Mouse (Mus musculus) gastrocnemius, postnatal 10 days (tissue): ENCODE data around the gene Hist1h2bk. TPM values are rescaled to one million over a fixed set of nuclear protein-coding genes. Genes with fewer than 3 reads are reported as not detected.
A peak's percentile ranks its signal among the peaks of the same experiment; 100 is the strongest.

Source experiments
- DNase-seq: peaks from one replicate; pipeline ENCODE4 v3.0.0; 2021; ENCODE audit warnings: mixed read lengths
- total RNA-seq, 2 experiments: library from RNA; stranded (reverse); gene quantifications; 2 replicates each; pipeline ENCODE4 v1.2.3; 2021

Hist1h2bk gene
- total RNA-seq, 2 experiments from 2014 or later: 209 to 249 TPM

DNA sequence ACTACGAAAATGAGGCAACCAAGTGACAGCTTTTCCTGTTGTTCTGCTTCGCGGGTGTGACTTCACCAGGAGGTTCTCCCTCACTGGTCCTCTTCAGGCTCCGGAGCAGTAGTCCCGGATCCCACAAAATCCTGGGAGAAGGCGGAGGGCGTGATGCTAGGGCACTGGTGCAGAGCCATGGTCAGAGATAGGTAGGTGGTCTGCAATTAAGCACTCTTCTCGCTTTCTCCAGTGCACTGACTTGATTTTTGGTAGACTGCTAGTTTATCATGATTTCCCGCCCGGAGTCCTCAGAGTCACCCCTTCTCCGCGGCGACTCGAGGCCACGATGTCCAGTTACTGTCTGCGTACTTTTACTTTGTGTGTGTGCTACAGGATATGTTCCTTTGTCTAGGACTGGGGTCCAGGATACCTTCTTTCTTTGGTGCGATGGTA is 21.2 kb upstream of the Hist1h2bk start:
- DNase-seq: no peak

- peak; percentile 45 for DNase-seq
Measured at GRCm38 (mm10) chr13:22015479-22016450, 19.9 kb upstream of the Hist1h2bk start.

GRCm38 (mm10) chr13:22019934-22020835 is 15.5 kb upstream of the Hist1h2bk start:
- no peak for DNase-seq

DNA sequence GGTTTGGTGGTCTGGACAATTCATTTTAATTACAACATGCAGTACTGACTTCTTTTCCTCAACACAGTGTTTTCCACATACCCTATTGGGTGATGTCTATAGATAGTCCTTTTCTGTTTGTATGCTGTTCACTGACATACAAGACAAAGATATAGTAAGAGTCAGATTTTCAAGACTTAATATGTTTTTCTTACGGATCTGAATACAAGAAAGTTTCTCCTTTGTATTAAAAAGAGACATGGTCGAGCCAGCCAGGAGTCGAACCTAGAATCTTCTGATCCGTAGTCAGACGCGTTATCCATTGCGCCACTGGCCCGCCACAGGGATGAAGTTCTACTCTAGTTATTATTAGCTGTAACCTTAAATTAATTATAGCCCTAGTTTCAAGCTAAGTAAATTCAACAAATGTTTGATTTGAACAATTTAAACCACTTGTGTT is 14.8 kb upstream of the Hist1h2bk start:
- DNase-seq: peak; percentile 43

DNA sequence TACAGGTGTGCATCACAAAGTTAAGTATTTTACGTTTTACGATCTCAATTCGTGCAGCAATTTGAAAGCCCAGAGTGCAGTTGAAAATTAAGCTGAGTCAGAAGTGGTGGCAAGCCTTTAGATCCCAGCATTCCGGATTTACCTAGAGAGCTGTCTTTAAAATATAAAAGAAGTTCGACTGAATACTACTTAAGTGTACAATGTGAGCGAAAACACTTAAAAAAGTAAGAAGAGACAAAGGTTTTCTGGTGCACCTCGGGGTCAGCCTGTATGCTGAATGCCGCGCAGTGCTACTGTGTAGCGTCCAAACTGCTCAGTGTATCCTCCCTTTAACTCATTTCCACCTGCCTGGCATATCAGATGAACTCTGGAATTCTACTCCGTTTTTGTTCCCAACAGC is 14.1 kb upstream of the Hist1h2bk start:
- DNase-seq: no peak

DNA sequence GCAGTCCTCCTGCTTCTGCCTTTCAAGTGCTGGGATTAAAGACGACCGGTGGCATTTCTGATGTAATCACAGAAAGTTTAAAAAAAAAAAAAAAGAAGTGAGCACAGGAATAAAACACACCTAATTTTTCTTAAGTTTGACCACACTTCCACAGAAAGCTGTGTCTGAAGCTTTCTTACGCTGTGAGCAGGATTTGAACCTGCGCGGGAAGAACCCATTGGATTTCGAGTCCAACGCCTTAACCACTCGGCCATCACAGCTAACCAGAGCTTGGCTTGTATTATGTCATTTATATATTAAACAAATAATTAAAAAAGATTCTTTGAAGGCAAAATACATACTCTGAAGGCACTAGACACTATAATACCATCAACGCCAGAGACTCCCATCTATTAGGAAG is 13.4 kb upstream of the Hist1h2bk start:
- peak; percentile 67 for DNase-seq

GRCm38 (mm10) chr13:22026058-22027031 is 9.3 kb upstream of the Hist1h2bk start:
- DNase-seq: peak; percentile 86

DNA sequence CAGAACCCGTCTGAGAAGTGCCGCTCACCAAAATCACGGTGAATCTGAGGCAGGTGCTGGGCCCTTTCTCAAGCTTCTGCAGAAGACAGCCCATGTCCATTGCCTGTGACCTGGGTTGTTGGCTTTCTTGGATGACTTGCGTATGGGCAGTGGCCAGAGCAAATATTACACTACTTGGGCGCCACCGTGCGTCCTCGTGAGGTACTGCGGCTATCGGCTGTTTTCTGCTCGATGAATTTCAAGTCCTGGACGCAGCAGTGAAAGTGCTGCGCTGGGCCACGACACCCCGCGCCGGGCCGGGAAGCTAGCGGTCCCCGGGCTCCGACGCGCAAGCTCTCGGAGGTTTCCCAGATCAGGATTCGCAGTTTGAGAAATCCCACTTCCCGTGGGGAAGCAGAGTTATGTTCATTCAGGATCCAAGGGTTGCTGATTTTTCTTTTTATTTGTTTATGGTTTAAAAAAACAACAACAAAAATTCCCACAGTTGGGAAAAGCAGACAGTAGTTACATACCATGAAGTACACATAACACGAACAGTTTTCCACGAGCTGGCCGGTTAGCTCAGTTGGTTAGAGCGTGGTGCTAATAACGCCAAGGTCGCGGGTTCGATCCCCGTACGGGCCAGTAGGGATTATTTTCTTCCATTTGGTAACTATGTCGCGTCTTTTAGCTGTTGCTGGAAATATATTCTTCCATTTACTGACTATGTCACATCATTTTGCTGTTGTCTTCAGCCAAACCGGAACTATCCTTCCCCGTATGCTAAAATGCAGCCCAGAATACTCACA is 6.8 kb upstream of the Hist1h2bk start:
- peak; percentile 95 for DNase-seq

DNA sequence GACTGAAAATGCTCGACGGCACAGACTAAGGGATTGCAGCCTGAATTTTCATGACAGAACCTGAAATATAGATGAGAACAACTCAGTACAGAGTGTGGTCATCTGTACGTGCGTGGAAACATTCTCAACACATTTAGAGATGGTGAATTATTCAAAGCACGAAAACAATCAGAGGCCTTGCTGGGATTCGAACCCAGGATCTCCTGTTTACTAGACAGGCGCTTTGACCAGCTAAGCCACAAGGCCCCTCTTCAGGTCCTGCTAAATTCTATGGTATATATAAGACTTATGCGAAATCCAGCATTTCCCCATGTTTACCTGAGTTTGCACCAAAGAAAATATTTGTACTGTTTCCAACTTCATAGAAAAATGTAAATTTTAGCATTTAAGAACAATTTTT is 5.7 kb upstream of the Hist1h2bk start:
- DNase-seq: no peak

DNA sequence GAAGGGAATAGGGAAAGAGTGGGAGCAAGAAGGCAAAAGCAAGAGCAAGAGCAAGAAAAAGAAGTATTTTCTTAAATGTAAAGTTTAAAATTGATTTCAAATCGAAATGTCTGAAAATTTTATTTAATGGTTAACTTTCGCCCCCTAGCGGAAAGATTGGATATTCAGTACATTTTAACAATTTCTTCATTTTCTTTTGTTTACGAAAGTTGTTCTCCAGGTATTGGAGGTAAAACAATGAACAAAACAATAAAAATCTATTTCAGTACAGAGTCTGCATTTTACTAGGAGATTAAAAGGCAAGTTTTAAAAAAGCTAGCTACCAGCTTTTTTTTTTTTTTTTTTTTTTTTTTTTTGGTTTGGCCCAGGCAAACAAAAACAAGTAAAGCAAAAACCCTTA is 5.2 kb upstream of the Hist1h2bk start:
- DNase-seq: no peak

DNA sequence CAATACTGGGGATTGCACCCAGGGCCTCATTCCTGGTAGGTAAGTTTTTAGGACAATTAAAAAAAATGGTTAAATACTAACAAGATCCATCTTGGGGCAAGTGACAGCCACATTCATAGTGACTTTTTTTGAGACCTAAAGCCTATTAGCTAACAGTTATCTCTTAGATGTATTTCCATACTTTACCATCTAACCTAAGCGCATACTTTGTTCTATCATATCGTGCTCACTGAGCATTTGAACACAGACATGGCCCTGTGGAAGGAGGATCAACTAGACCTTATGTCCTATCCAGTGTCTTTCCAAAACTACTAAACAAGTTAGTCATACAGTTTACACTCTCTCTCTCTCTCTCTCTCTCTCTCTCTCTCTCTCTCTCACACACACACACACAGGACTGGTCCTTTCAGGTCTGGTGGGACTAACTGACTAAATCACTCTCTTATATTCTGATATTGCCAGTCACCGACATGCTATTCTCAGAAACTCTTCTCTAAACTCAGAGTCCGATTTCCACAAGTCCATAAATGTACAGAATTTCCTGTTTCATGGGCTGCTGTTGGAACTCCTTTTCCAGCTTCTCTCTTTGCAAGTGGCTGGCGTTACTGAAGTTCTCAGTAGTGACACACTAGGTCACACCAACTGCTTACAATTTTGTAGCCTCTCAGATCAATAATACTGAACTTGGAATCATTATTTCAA is 1.8 kb upstream of the Hist1h2bk start:
- DNase-seq: no peak

- DNase-seq: no peak
Measured at GRCm38 (mm10) chr13:22034443-22035266, 1.0 kb upstream of the Hist1h2bk start.

GRCm38 (mm10) chr13:22036149-22036956 is 683 bp downstream of the Hist1h2bk start:
- DNase-seq: no peak

GRCm38 (mm10) chr13:22036986-22037385 is 1.3 kb downstream of the Hist1h2bk start:
- DNase-seq: no peak

- no peak for DNase-seq
Measured at GRCm38 (mm10) chr13:22037415-22037814, 1.7 kb downstream of the Hist1h2bk start.

DNA sequence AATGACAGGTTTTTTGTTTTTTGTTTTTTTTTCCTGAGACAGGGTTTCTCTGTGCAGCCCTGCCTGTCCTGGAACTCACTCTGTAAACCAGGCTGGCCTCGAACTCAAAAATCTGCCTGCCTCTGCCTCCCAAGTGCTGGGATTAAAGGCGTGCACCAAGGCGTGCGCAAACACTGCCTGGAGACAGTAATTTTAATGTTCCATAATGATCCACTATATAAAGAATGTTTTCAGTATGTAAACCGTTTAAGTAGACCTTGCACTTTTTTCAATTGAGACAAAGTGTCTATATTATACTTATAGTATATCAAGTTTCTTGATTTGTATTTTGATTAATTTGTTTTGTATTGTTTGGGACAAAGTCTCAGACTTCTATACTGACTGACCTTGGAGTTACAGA is 3.7 kb downstream of the Hist1h2bk start:
- DNase-seq: no peak

DNA sequence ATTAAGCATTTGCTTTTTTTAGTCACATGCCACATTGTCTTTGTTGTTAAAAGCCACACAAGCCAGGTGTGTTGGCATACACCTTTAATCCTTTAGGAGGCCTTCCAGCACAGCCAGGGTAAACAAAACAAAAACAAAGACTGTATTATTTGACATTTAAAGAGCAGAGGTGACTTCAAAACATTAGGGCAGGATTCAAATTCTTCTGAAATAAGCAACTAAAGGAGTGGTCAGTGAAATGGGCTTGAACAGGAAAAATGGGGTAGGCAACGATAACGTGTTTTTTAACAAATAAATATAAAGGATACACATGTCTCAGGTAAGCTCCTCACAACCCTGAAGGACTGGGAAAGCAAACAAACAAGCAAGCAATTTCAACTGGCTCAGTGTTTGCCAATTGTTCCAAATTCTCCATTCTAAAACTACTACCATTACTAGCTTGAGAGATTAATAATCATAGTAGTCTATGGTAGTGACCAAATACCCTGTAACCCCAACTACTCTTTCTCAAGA is 4.3 kb downstream of the Hist1h2bk start:
- no peak for DNase-seq
